Mouse (Mus musculus) ES-E14 (cell line): ENCODE results near the gene Emp2.

Experiments used
- CHD2 ChIP-seq: IDR thresholded peaks from 2 replicates; pipeline ENCODE4 v1.6.1; 2014; ENCODE audit warnings: mild to moderate bottlenecking, low read depth, low read length, inconsistent platforms
- ZC3H11A ChIP-seq: IDR thresholded peaks from 2 replicates; pipeline ENCODE4 v1.6.1; 2012; ENCODE audit warnings: low read depth, mild to moderate bottlenecking, inconsistent platforms, low read length, borderline replicate concordance

GRCm38 (mm10) chr16:10347551-10347950, 33.8 kb upstream of the Emp2 start:
- no peak for TF ChIP-seq ZC3H11A
- TF ChIP-seq CHD2 = no peak
